Mouse (Mus musculus) olfactory bulb, adult 2 months (tissue): Measurements from ENCODE around the gene Carhsp1.

Source experiments
- CTCF ChIP-seq: fragments of 200-500 bp; IDR thresholded peaks from 2 replicates; pipeline ENCODE4 v1.5.1; 2012; ENCODE audit warnings: low read depth, mild to moderate bottlenecking, low read length, moderate library complexity; ENCODE audit not compliant: insufficient read depth
- POLR2A ChIP-seq: fragments of 200-500 bp; IDR thresholded peaks from 2 replicates; pipeline ENCODE4 v1.6.1; 2012; ENCODE audit warnings: mild to moderate bottlenecking, low read depth, low read length, moderate library complexity; ENCODE audit not compliant: insufficient read depth

DNA sequence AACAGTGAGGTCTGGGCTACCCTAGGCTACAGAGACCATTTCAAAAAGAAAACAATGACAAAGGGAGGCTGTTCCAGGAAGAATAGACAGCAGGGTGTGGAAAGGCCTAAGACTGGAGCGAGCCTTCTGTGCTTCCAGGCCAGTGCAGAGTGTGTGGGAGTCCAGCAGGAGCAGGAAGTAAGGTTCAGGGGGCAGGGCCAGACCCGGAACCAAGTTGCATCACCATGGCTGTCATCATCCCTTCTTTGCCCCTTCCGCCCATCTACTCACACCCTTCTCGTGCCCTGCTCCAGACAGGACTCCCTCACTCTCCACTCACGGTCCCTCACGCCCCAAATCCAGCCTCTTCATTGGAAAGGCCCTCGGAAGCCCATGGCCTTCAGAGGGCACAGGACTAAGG, 4.7 kb downstream of the Carhsp1 start:
- no peak for TF ChIP-seq POLR2A
- TF ChIP-seq CTCF = no peak
